Mouse (Mus musculus) midbrain, embryonic 16.5 days (tissue): Measurements from ENCODE around the gene Hspbap1. TPM values are rescaled to one million over a fixed set of nuclear protein-coding genes. Genes with fewer than 3 reads are reported as not detected.
A peak's percentile ranks its signal among the peaks of the same experiment; 100 is the strongest.

ENCODE experiments used
- ATAC-seq: fragments of 200-750 bp; cut with Nextera tagmentation; 2 replicates; pipeline ENCODE4 v1.8.0; 2017; ENCODE audit warnings: moderate TSS enrichment
- H3K27ac ChIP-seq: fragments of 300-500 bp; sonication (generic); 2 replicates; pipeline ENCODE4 v1.5.1; 2014; ENCODE audit warnings: mild to moderate bottlenecking, low read length, mixed read lengths
- H3K27me3 ChIP-seq: fragments of 300-500 bp; sonication (generic); 2 replicates; pipeline ENCODE4 v1.6.1; 2014; ENCODE audit warnings: low read depth, low read length, mixed read lengths; ENCODE audit not compliant: control insufficient read depth, insufficient read depth
- H3K36me3 ChIP-seq: fragments of 300-500 bp; sonication (generic); 2 replicates; pipeline ENCODE4 v1.6.1; 2014; ENCODE audit warnings: mild to moderate bottlenecking, low read length, moderate library complexity, mixed read lengths; ENCODE audit not compliant: control insufficient read depth, insufficient read depth
- H3K4me1 ChIP-seq: fragments of 300-500 bp; sonication (generic); 2 replicates; pipeline ENCODE4 v1.6.1; 2014; ENCODE audit warnings: mild to moderate bottlenecking, low read length, mixed read lengths; ENCODE audit not compliant: control insufficient read depth, insufficient read depth
- H3K4me2 ChIP-seq: fragments of 300-500 bp; sonication (generic); 2 replicates; pipeline ENCODE4 v1.6.1; 2014; ENCODE audit warnings: mild to moderate bottlenecking, low read length, mixed read lengths
- H3K4me3 ChIP-seq: fragments of 300-500 bp; sonication (generic); 2 replicates; pipeline ENCODE4 v1.5.1; 2014; ENCODE audit warnings: low read depth, mild to moderate bottlenecking, low read length, moderate library complexity, mixed read lengths
- H3K9ac ChIP-seq: fragments of 300-500 bp; sonication (generic); 2 replicates; pipeline ENCODE4 v1.6.1; 2014; ENCODE audit warnings: low read depth, low read length, mixed read lengths
- H3K9me3 ChIP-seq: fragments of 300-500 bp; sonication (generic); replicated peaks from 2 replicates; pipeline ENCODE4 v1.6.1; 2014; ENCODE audit warnings: mild to moderate bottlenecking, low read length, mixed read lengths; ENCODE audit not compliant: control insufficient read depth, poor library complexity, severe bottlenecking
- WGBS: fragments of 180-500 bp; shearing (Covaris S2); extraction: QIAGEN DNeasy Blood & Tissue Kit; methylation state at CpG from one replicate; pipeline ENCODE4 v1.1.7; 2014; 5-methylcytosine and 5-hydroxymethylcytosine counted together
- polyA plus RNA-seq: library from polyadenylated mRNA; unstranded; fragments of >200 nt; fragmentation: Nextera tagmentation; extraction: Ambion mirVana; gene quantifications from 2 replicates; pipeline ENCODE4 v1.2.1, GENCODE M21; 2015

Hspbap1 gene
- polyA plus RNA-seq, 1 experiment from 2014 or later = 16.1 TPM

- no peaks in the 10 kb centered on the region for H3K9me3 ChIP-seq
- H3K27ac ChIP-seq = no peak overlapping the region
- ATAC-seq = no peak
- no peak overlapping the region for H3K4me2 ChIP-seq
- no peaks in the 10 kb centered on the region for H3K27me3 ChIP-seq
- 89% methylated on average over 5 of the region's 5 CpGs for WGBS
- no peak overlapping the region for H3K9ac ChIP-seq
- no peak overlapping the region for H3K4me3 ChIP-seq
- no peaks in the 10 kb centered on the region for H3K36me3 ChIP-seq
- H3K4me1 ChIP-seq = no peaks in the 10 kb centered on the region
Measured at GRCm38 (mm10) chr16:35781651-35782050, 11.5 kb downstream of the Hspbap1 start.

- no peak overlapping the region for H3K4me3 ChIP-seq
- no peak for ATAC-seq
Measured at GRCm38 (mm10) chr16:35782451-35783206, 12.5 kb downstream of the Hspbap1 start.

GRCm38 (mm10) chr16:35783207-35783573, 13.0 kb downstream of the Hspbap1 start:
- Histone ChIP-seq H3K36me3 (no peaks in the 10 kb centered on the region), H3K27me3 (no peaks in the 10 kb centered on the region), H3K4me2 (no peak overlapping the region), H3K9ac (no peak overlapping the region), H3K9me3 (no peaks in the 10 kb centered on the region), H3K27ac (no peak overlapping the region), H3K4me1 (no peaks in the 10 kb centered on the region), H3K4me3 (no peak overlapping the region)
- ATAC-seq = no peak
- WGBS = 90% methylated on average over 3 of the region's 3 CpGs

More at GRCm38 (mm10) chr16:35782451-35783206, 12.5 kb downstream of the Hspbap1 start:
- Histone ChIP-seq H3K4me1 (no peaks in the 10 kb centered on the region), H3K4me2 (no peak overlapping the region), H3K36me3 (no peaks in the 10 kb centered on the region), H3K9ac (no peak overlapping the region), H3K9me3 (no peaks in the 10 kb centered on the region), H3K27me3 (no peaks in the 10 kb centered on the region), H3K27ac (no peak overlapping the region)
- WGBS = 84% methylated on average over 13 of the region's 13 CpGs

GRCm38 (mm10) chr16:35784134-35784725, 14.1 kb downstream of the Hspbap1 start:
- no peaks in the 10 kb centered on the region for H3K9me3 ChIP-seq
- H3K4me1 ChIP-seq = no peaks in the 10 kb centered on the region
- no peak overlapping the region for H3K27ac ChIP-seq
- H3K4me3 ChIP-seq = no peak overlapping the region
- H3K27me3 ChIP-seq = no peaks in the 10 kb centered on the region
- ATAC-seq = no peak
- H3K9ac ChIP-seq = no peak overlapping the region
- 96% methylated on average over 7 of the region's 7 CpGs for whole genome bisulfite sequencing
- no peak overlapping the region for H3K4me2 ChIP-seq
- no peaks in the 10 kb centered on the region for H3K36me3 ChIP-seq

GRCm38 (mm10) chr16:35787163-35787562, 17.0 kb downstream of the Hspbap1 start:
- WGBS = 78% methylated on average over 6 of the region's 6 CpGs
- no peaks in the 10 kb centered on the region for H3K4me1 ChIP-seq
- H3K4me2 ChIP-seq = no peak overlapping the region
- no peak overlapping the region for H3K9ac ChIP-seq
- ATAC-seq = 0 out of 2 replicates have a peak, but pooled peaks have one; percentile 56
- H3K36me3 ChIP-seq = no peaks in the 10 kb centered on the region
- no peaks in the 10 kb centered on the region for H3K27me3 ChIP-seq
- no peak overlapping the region for H3K4me3 ChIP-seq
- no peak overlapping the region for H3K27ac ChIP-seq
- H3K9me3 ChIP-seq = no peaks in the 10 kb centered on the region

GRCm38 (mm10) chr16:35787568-35788189, 17.5 kb downstream of the Hspbap1 start:
- H3K36me3 ChIP-seq = no peaks in the 10 kb centered on the region
- WGBS = 48% methylated on average over 8 of the region's 8 CpGs
- H3K9me3 ChIP-seq = no peaks in the 10 kb centered on the region
- H3K9ac ChIP-seq = no peak overlapping the region
- no peak overlapping the region for H3K4me3 ChIP-seq
- H3K4me1 ChIP-seq = no peaks in the 10 kb centered on the region
- ATAC-seq = no peak
- no peak overlapping the region for H3K4me2 ChIP-seq
- H3K27ac ChIP-seq = no peak overlapping the region
- H3K27me3 ChIP-seq = no peaks in the 10 kb centered on the region

GRCm38 (mm10) chr16:35788330-35788729, 18.2 kb downstream of the Hspbap1 start:
- no peak overlapping the region for H3K4me2 ChIP-seq
- H3K27ac ChIP-seq = no peak overlapping the region
- no peak overlapping the region for H3K9ac ChIP-seq
- H3K9me3 ChIP-seq = no peaks in the 10 kb centered on the region
- H3K36me3 ChIP-seq = no peaks in the 10 kb centered on the region
- no peaks in the 10 kb centered on the region for H3K27me3 ChIP-seq
- WGBS = 92% methylated on average over 6 of the region's 6 CpGs
- H3K4me1 ChIP-seq = no peaks in the 10 kb centered on the region
- ATAC-seq = no peak
- H3K4me3 ChIP-seq = no peak overlapping the region

- no peaks in the 10 kb centered on the region for H3K4me1 ChIP-seq
- no peak overlapping the region for H3K4me2 ChIP-seq
- no peaks in the 10 kb centered on the region for H3K9me3 ChIP-seq
- H3K27ac ChIP-seq = no peak overlapping the region
- no peaks in the 10 kb centered on the region for H3K27me3 ChIP-seq
- no peaks in the 10 kb centered on the region for H3K36me3 ChIP-seq
- 69% methylated on average over 6 of the region's 6 CpGs for WGBS
- ATAC-seq = no peak
- no peak overlapping the region for H3K4me3 ChIP-seq
- no peak overlapping the region for H3K9ac ChIP-seq
Measured at GRCm38 (mm10) chr16:35791962-35792521, 21.9 kb downstream of the Hspbap1 start.

- no peaks in the 10 kb centered on the region for H3K27me3 ChIP-seq
- H3K9ac ChIP-seq = no peak overlapping the region
- no peak overlapping the region for H3K4me3 ChIP-seq
- H3K9me3 ChIP-seq = no peaks in the 10 kb centered on the region
- H3K4me2 ChIP-seq = no peak overlapping the region
- ATAC-seq = no peak
- no peak overlapping the region for H3K27ac ChIP-seq
- 90% methylated on average over 7 of the region's 7 CpGs for WGBS
- H3K36me3 ChIP-seq = no peaks in the 10 kb centered on the region
- H3K4me1 ChIP-seq = no peaks in the 10 kb centered on the region
Measured at GRCm38 (mm10) chr16:35802163-35802562, 32.0 kb downstream of the Hspbap1 start.
